Mouse (Mus musculus) lung, adult 10 weeks (tissue): ENCODE results near the gene Ano10. TPM values are rescaled to one million over a fixed set of nuclear protein-coding genes. Genes with fewer than 3 reads are reported as not detected.

Experiments
- polyA plus RNA-seq: library from polyadenylated mRNA; stranded (reverse); fragments of 350-450 nt; fragmentation: Illumina TruSeq; extraction: RNeasy Lipid Tissue Mini Kit (QIAGEN cat#74804); gene quantifications from one replicate; pipeline ENCODE4 v1.2.3, GENCODE M21; 2014; ENCODE audit warnings: low read depth, low replicate concordance; ENCODE audit not compliant: insufficient read depth

The Ano10 gene
- polyA plus RNA-seq, result 38.3 TPM

GRCm38 (mm10) chr9:122294242-122294881 lies at the start of gene Ano10:
Ano10 (minus strand) TSS chr9:122294423.

Other genes with a start within 250 kb of the Ano10 start
- 46.6 TPM for gene Snrk, start 177.2 kb downstream of the Ano10 start, polyA plus RNA-seq
- 53.5 TPM for gene Abhd5, start 57.2 kb upstream of the Ano10 start, polyA plus RNA-seq